Mouse (Mus musculus) adrenal gland, postnatal 36 days (tissue): ENCODE measurements at regions not wholly inside any gene's neighbourhood (a gene's known extent, or its start where the extent isn't known, plus 50 kb on each side); places are given as distances from the start of the nearest gene placed in this dataset.
A peak's percentile ranks its signal among the peaks of the same experiment; 100 is the strongest.

ENCODE experiments used
- DNase-seq, 2 experiments: peaks; one replicate each; pipeline ENCODE4 v3.0.0; 2021; ENCODE audit warnings: mixed read lengths in 1 of 2

GRCm38 (mm10) chr2:131739022-131739421 is 120.5 kb downstream of the Erv3 start:
- no peak for DNase-seq

GRCm38 (mm10) chr2:131734740-131735378 is 124.7 kb downstream of the Erv3 start:
- DNase-seq: no peak

DNA sequence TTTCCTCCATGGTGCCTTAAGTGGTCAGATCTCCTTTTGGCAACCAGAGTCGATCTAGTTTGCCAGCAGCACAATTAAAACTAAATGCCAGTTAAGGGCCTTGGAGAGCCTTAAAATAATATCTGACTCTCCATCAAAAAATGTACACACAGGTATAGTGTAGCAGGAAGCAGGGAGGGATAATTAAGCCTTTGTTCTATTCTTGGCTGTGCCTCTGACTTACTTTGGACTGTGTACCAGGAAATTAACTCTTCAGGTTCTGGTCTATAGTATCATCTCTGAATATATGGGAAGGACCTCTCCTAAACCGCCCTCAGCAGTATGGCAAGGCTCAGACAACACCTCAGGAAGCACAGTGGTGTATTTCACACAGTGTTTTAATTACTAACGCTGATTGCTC is 133.0 kb downstream of the Erv3 start:
- DNase-seq: no peak

DNA sequence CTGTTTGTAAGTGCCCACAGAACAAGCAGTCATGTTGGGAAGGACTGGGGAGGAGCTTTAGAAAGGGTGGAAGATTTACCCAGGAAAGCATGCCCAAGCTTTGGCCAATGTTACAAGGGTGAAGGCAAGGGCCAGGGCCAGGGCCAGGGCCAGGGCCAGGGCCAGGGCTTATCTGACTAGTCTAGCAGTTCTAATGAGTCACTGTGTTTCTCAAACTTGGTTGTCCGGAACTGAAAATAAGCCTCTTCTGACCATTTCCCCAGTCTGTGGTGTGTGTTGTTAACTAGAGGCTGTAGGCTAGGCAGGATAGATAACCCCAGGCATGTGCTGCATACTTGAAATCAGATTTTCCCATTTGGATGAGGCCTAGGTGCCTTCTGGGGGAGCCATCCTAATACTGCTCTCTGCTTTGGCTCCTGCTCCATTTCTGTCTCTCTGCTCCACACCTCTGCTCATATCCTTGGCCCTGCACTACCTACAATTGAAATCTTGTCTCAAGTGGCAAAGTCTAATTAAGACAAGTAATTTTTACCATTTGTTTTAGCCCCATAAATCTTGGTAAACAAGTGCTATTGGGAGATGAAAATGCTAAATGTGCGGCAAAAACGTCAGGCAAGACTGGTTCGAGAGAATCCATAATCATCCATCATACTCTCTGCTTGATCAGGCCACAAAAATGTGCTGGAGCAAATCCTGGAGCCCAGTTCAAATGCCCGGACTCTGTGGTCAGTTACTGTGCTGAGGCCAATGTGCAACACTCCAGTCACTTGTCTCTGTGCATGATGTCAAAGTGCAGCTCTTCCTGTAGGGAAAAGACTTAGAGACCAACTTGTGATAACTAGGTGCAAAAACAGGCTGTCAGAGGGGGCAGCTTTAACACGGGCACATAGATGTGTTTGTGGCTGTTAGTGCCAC is 137.7 kb downstream of the Erv3 start:
- peak; percentile 57 to 75 for DNase-seq

DNA sequence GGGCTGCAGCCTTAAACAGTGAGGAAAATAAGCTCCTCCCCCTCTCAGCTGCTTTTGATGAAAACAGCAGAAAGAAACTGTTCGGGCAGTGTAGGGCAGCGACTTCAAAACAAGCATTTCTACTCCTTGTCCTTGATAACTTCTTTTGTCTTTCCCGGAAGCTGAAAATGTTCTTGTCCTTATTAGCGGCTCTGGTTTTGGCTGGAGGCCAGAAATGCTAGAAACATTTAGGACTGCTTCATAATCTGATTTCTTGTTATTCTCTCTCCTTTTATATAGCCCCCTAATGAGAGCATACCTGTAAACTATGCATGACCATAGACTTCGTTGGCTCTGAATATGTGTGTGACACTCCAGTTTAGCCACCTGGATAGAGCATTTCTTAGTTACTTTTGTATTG is 142.0 kb downstream of the Erv3 start:
- no peak for DNase-seq

GRCm38 (mm10) chr2:131716841-131717240 is 142.7 kb downstream of the Erv3 start:
- DNase-seq: no peak

DNA sequence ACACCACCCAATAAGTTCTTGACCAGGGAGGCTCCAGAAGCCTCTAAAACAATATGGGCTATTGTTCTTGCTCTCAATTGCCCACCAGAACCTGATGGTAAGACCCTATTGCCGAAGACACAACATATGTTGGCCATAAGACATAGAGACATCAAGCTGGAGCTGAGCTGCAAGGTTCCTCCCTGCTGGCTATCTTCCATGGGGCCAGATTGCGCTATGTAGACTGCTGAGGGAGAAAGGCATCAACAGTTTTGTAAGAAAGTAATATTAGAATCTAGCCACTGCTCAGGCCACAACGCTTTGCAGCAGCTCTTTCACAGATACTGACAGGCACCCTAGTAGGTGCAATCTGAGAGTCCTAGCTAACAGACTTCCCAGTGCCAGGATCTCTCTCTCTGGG is 144.2 kb downstream of the Erv3 start:
- no peak for DNase-seq

- peak in 1 of 2 experiments; percentile 9 for DNase-seq
Observed at GRCm38 (mm10) chr2:131711886-131712285, 147.7 kb downstream of the Erv3 start.

DNA sequence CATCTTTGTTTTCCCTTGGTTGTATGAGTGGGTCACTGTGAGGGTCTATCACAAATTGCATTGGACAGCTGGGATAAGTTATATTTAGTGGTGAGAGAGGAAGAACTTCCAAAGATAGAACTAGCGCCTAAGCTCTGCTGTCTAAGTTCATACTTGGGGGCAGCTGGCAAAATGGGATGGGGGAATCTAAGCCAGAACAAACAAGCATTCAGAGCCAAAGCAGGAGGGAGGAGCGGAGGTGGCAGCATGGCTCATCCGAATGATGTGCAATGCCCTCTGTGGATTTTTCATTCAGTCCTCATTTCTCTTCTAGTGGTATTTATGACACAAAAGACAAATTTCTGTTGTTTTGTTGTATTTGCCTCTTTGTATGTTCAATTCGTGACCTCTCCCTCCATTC is 144.5 kb upstream of the Adra1d start:
- no peak for DNase-seq

- no peak for DNase-seq
Observed at GRCm38 (mm10) chr2:131704406-131704805, 142.3 kb upstream of the Adra1d start.

GRCm38 (mm10) chr2:131702146-131702545 is 140.1 kb upstream of the Adra1d start:
- DNase-seq: no peak

GRCm38 (mm10) chr2:131699798-131700197 is 137.7 kb upstream of the Adra1d start:
- no peak for DNase-seq

DNA sequence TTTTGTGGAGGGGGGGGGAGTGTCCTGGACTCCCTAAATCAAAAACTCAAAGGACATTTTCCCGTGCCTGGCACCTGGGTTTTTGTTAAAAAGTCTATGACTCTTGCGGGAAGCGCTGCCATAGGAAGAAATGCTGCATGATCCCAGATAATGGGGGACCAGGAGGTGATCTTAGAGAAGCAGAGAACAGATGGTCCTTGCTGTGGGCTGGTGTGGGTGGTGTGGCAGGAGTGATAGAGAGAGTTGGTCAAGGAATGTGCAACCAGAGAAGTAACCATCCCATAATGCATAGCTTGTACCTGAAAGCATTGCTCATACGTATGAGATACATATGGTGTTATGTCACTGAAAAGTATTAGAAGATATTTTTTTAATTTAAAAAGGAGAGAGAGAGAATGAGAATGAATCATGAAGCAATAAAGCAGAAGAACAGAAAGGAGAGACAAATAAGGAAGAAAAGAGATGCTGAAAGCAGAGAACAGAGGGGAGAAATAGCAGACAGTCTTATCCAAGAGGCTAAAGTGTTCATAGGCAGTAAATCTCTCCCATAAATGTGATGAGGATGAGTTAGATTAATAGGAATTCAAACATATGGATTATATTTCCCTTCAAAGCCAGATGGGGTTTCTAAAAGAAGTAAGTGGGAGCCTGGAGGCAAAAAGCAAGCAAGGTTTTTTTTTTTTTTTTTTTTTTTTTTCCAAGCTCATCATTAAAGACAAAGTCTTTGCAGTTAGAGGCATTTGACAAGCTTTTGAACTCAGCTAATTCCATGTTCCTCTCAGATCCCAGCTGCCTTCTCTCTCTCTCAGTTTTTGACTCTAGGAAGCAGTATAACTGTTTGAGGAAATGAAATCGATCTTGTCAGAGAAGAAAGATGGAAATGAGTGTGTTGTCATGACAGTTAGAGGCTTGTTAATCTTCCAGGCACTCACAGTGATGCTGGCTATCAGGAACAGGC is 136.2 kb upstream of the Adra1d start:
- DNase-seq: no peak

- DNase-seq: peak; percentile 25 to 35
Observed at GRCm38 (mm10) chr2:131696307-131696706, 134.2 kb upstream of the Adra1d start.

DNA sequence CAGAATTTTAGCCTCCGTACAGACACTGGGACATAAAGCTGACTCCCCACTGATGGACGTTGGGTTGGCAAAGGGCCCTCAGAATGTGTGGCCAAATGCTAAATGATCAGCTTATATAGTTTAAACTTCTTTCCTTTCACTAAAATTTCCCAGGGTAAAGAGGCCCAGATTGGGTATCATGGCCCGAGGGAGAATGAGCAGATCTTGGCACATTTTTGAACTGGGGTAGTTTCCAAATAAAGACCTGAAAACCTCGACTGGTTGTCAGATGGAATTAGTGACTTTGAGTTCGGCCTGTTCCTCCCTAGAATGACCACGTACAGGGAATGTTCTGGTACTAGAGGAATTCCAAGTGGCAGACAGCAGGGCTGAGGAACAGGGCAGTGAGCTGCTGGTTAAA is 127.9 kb upstream of the Adra1d start:
- DNase-seq: no peak

DNA sequence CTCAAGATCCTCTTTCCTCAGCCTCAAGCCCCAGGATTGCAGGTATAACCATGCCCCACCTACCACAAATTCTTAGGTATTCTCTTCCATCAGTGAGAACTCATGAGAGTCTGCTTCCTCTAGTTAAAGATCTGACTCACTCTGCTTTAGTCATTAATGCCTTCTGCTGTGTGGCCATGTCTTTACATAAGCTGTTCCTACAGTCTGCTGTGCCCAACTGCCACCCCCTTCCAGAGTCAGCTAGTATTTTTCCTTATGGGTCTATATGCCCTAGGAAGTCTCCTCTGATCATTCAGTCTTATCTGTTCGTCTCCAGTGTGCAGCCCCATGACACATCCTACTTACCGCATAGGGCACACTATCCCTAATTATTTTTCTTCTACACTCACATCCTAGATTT is 126.2 kb upstream of the Adra1d start:
- no peak for DNase-seq

- DNase-seq: no peak
Observed at GRCm38 (mm10) chr2:131687449-131687848, 125.4 kb upstream of the Adra1d start.

DNA sequence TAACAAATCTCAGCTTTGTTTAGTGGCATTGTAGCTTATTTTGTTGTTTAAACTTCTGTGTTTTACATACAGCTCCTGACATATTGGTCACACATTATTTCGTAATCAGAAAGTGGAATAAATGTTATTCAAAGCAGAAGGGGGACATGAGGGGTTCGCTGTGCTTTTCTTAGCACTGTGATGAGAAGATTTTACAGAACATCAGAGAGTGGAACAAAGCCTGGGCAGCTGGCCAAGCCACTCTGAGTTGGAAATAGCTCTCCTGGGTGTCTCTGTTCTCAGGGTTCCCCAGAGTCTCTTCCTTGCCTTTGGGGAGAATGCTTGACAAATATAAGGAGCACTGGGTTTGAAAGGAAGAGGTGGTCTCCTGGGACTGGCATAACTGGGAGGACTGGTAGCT is 124.7 kb upstream of the Adra1d start:
- DNase-seq: peak; percentile 55 to 65

GRCm38 (mm10) chr2:131685326-131685725 is 123.2 kb upstream of the Adra1d start:
- DNase-seq: no peak

- no peak for DNase-seq
Observed at GRCm38 (mm10) chr2:131683734-131684133, 121.7 kb upstream of the Adra1d start.

DNA sequence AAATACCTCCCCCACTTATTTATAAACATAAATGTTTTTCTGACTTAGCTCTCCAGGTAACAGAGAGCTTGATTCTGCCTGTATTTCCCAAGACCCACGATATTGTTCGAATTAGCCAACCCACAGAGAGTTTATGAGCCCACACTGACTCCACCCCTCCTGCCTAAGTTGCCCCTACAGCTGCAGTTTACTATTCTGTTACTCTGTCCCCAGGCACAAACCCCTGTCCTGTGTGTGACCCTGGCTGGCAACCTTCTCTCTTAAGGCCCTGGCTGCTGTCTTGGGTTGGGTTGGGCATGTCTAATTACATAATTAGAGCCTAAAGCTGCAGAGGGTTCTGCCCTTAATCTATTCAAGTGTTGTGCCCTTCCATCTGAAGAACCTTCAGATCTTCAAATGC is 116.4 kb upstream of the Adra1d start:
- no peak for DNase-seq

GRCm38 (mm10) chr2:131676736-131677135 is 114.7 kb upstream of the Adra1d start:
- no peak for DNase-seq
